Mouse (Mus musculus) heart, embryonic 14.5 days (tissue): ENCODE results near the gene Paip2b. TPM values are rescaled to one million over a fixed set of nuclear protein-coding genes. Genes with fewer than 3 reads are reported as not detected.

Experiments
- ATAC-seq: fragments of 200-750 bp; cut with Nextera tagmentation; 2 replicates; pipeline ENCODE4 v1.8.0; 2017; ENCODE audit warnings: low read depth, moderate TSS enrichment; ENCODE audit not compliant: insufficient number of reproducible peaks, insufficient read depth, low FRiP score
- H3K27ac ChIP-seq, 2 experiments: fragments of 200-500 bp in 1 of 2; fragments of 300-500 bp in 1 of 2; sonication (generic) in 1 of 2; replicated peaks in 1 of 2; 2 replicates each; pipeline ENCODE4 v1.5.1; 2012 to 2014; ENCODE audit warnings: low read depth in 2 of 2, low read length in 2 of 2, control low read depth in 1 of 2, mild to moderate bottlenecking in 1 of 2, mixed read lengths in 1 of 2; ENCODE audit not compliant: control insufficient read depth in 1 of 2, insufficient read depth in 1 of 2
- H3K27me3 ChIP-seq: fragments of 300-500 bp; sonication (generic); 2 replicates; pipeline ENCODE4 v1.6.1; 2014; ENCODE audit warnings: mild to moderate bottlenecking, low read length, control low read depth; ENCODE audit not compliant: control insufficient read depth, insufficient read depth
- H3K36me3 ChIP-seq: fragments of 300-500 bp; sonication (generic); 2 replicates; pipeline ENCODE4 v1.6.1; 2014; ENCODE audit warnings: mild to moderate bottlenecking, control low read depth, low read length, mixed read lengths; ENCODE audit not compliant: control insufficient read depth, insufficient read depth
- H3K4me1 ChIP-seq, 2 experiments: fragments of 200-500 bp in 1 of 2; fragments of 300-500 bp in 1 of 2; sonication (generic) in 1 of 2; 2 replicates each; pipeline ENCODE4 v1.6.1; 2012 to 2014; ENCODE audit warnings: low read length in 2 of 2, control low read depth in 1 of 2, mixed read lengths in 1 of 2; ENCODE audit not compliant: control insufficient read depth in 2 of 2, insufficient read depth in 2 of 2
- H3K4me2 ChIP-seq: fragments of 300-500 bp; sonication (generic); 2 replicates; pipeline ENCODE4 v1.6.1; 2014; ENCODE audit warnings: mild to moderate bottlenecking, low read length
- H3K4me3 ChIP-seq, 2 experiments: fragments of 200-500 bp in 1 of 2; fragments of 300-500 bp in 1 of 2; sonication (generic) in 1 of 2; 2 replicates each; pipeline ENCODE4 v1.5.1; 2012 to 2014; ENCODE audit warnings: low read length in 2 of 2, mild to moderate bottlenecking in 2 of 2, control low read depth in 1 of 2, low read depth in 1 of 2, moderate library complexity in 1 of 2; ENCODE audit not compliant: control insufficient read depth in 1 of 2, insufficient read depth in 1 of 2
- H3K9ac ChIP-seq: fragments of 300-500 bp; sonication (generic); 2 replicates; pipeline ENCODE4 v1.6.1; 2014; ENCODE audit warnings: mild to moderate bottlenecking, low read length
- H3K9me3 ChIP-seq: fragments of 300-500 bp; sonication (generic); 2 replicates; pipeline ENCODE4 v1.6.1; 2016; ENCODE audit warnings: low read length, control low read depth; ENCODE audit not compliant: control insufficient read depth
- whole genome bisulfite sequencing: fragments of 180-500 bp; shearing (Covaris S2); extraction: QIAGEN DNeasy Blood & Tissue Kit; methylation state at CpG from one replicate; pipeline ENCODE4 v1.1.7; 2014; 5-methylcytosine and 5-hydroxymethylcytosine counted together
- polyA plus RNA-seq: library from polyadenylated mRNA; unstranded; fragments of >200 nt; fragmentation: Nextera tagmentation; extraction: Ambion mirVana; gene quantifications from 2 replicates; pipeline ENCODE4 v1.2.1, GENCODE M21; 2014

Paip2b gene
- polyA plus RNA-seq, 1 experiment from 2014 or later, result 14.9 TPM

GRCm38 (mm10) chr6:83830941-83831605 lies 468 bp downstream of the Paip2b start:
- ATAC-seq, result peak; percentile 76; the same call in 1 of the 2 replicates
- peak overlapping the region; percentile 45 to 76 for H3K27ac ChIP-seq

GRCm38 (mm10) chr6:83821856-83822255 lies 9.7 kb downstream of the Paip2b start:
- ATAC-seq, result no peak
- Histone ChIP-seq H3K4me2 (no peak overlapping the region), H3K4me3 (no peak overlapping the region), H3K36me3 (0 out of 2 replicates have a peak, but pooled peaks cover 3% of the 10 kb centered on the region), H3K9ac (no peak overlapping the region), H3K27ac (no peak overlapping the region), H3K4me1 (0 out of 4 replicates have a peak, but pooled peaks cover 0 to 3% of the 10 kb centered on the region in 2 experiments), H3K27me3 (no peaks in the 10 kb centered on the region), H3K9me3 (no peaks in the 10 kb centered on the region; the same call in 1 of the 2 replicates)
- 48% methylated on average over 2 of the region's 2 CpGs for WGBS

More at GRCm38 (mm10) chr6:83830941-83831605, 468 bp downstream of the Paip2b start:
- Histone ChIP-seq H3K9ac (peak overlapping the region; percentile 83), H3K27me3 (no peaks in the 10 kb centered on the region), H3K4me2 (peak overlapping the region; percentile 95), H3K9me3 (no peaks in the 10 kb centered on the region), H3K4me1 (peaks cover 2 to 7% of the 10 kb centered on the region in 2 experiments; a peak in 3 of 4 replicates), H3K36me3 (0 out of 2 replicates have a peak, but pooled peaks cover 1% of the 10 kb centered on the region), H3K4me3 (peak overlapping the region; percentile 62 to 72)
- WGBS, result 1% methylated on average over 35 of the region's 35 CpGs

GRCm38 (mm10) chr6:83820727-83821515 lies 10.6 kb downstream of the Paip2b start:
- Histone ChIP-seq H3K36me3 (0 out of 2 replicates have a peak, but pooled peaks cover under 1% of the 10 kb centered on the region), H3K4me2 (no peak overlapping the region), H3K27me3 (no peaks in the 10 kb centered on the region), H3K4me1 (0 out of 4 replicates have a peak, but pooled peaks cover 0 to 3% of the 10 kb centered on the region in 2 experiments), H3K9me3 (no peaks in the 10 kb centered on the region; the same call in 1 of the 2 replicates), H3K9ac (no peak overlapping the region), H3K4me3 (no peak overlapping the region), H3K27ac (no peak overlapping the region)
- ATAC-seq, result no peak
- 74% methylated on average over 2 of the region's 2 CpGs for WGBS

GRCm38 (mm10) chr6:83818996-83819395 lies 12.5 kb downstream of the Paip2b start:
- 75% methylated on average over 1 of the region's 1 CpGs for WGBS
- Histone ChIP-seq H3K4me2 (no peak overlapping the region), H3K9ac (no peak overlapping the region), H3K9me3 (no peaks in the 10 kb centered on the region; the same call in 1 of the 2 replicates), H3K4me1 (0 out of 4 replicates have a peak, but pooled peaks cover 0 to 3% of the 10 kb centered on the region in 2 experiments), H3K27me3 (no peaks in the 10 kb centered on the region), H3K4me3 (no peak overlapping the region), H3K27ac (no peak overlapping the region), H3K36me3 (peaks cover 9% of the 10 kb centered on the region)
- ATAC-seq, result no peak

- H3K4me1 ChIP-seq, result no peaks in the 10 kb centered on the region
- no peak for ATAC-seq
- no peaks in the 10 kb centered on the region for H3K27me3 ChIP-seq
- WGBS, result 93% methylated on average over 3 of the region's 3 CpGs
- H3K4me3 ChIP-seq, result no peak overlapping the region
- H3K4me2 ChIP-seq, result no peak overlapping the region
- H3K9ac ChIP-seq, result no peak overlapping the region
- H3K36me3 ChIP-seq, result peaks cover 20% of the 10 kb centered on the region
- no peak overlapping the region for H3K27ac ChIP-seq
- no peaks in the 10 kb centered on the region; the same call in 1 of the 2 replicates for H3K9me3 ChIP-seq
Observed at GRCm38 (mm10) chr6:83815801-83816200, 15.7 kb downstream of the Paip2b start.

GRCm38 (mm10) chr6:83802846-83803245 lies 28.7 kb downstream of the Paip2b start:
- Histone ChIP-seq H3K27ac (no peak overlapping the region), H3K4me2 (no peak overlapping the region), H3K36me3 (peaks cover 81% of the 10 kb centered on the region), H3K4me1 (no peaks in the 10 kb centered on the region), H3K27me3 (no peaks in the 10 kb centered on the region), H3K9me3 (no peaks in the 10 kb centered on the region), H3K4me3 (no peak overlapping the region), H3K9ac (no peak overlapping the region)
- ATAC-seq, result no peak
- 87% methylated on average over 3 of the region's 3 CpGs for WGBS

GRCm38 (mm10) chr6:83802033-83802432 lies 29.5 kb downstream of the Paip2b start:
- WGBS, result 86% methylated on average over 5 of the region's 5 CpGs
- no peak overlapping the region for H3K9ac ChIP-seq
- H3K4me3 ChIP-seq, result no peak overlapping the region
- peaks cover 78% of the 10 kb centered on the region for H3K36me3 ChIP-seq
- H3K4me2 ChIP-seq, result no peak overlapping the region
- no peak for ATAC-seq
- no peaks in the 10 kb centered on the region for H3K9me3 ChIP-seq
- no peaks in the 10 kb centered on the region for H3K4me1 ChIP-seq
- no peaks in the 10 kb centered on the region for H3K27me3 ChIP-seq
- no peak overlapping the region for H3K27ac ChIP-seq
